Mouse (Mus musculus): Measurements from ENCODE around the gene Ctcf.

Ctcf gene

DNA sequence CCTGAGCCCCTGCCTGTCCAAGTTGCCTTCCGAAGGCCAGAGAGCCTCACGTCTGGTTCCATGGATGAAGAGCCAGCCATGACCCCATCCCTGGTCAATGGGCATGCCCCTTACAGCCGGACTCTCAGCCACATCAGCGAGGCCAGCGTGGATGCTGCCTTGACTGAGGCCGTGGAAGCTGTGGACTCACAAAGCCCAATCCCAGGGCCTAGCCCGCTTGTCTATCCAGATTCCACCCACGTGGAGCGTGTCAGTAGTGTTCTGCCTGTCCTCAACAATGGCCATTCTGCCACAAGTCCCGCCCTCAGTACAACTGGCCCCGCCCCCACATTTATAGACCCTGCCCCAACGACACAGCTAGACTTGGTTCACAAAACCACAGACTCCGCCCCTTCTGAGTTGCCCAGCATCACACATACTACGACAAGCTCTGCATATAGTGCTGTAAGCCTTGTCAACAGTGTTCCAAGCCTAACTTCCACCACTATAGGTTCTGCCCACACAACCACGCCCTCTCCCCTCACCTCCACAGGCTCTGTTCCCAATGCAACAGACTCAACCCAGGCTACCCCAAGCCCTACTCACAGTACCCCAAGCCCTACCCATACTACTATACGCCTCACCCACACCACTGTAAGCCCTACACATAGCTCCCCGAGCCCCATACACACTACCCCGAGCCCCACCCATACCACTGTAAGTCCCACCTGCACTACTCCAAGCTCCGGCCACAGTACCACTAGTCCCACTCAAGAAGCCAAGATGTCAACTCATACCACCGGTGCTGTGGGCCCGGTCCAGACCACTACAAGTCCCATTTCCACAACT lies 18.7 kb upstream of the Ctcf start:
- DNase-seq (ENCODE audit: low spot score): no peak

DNA sequence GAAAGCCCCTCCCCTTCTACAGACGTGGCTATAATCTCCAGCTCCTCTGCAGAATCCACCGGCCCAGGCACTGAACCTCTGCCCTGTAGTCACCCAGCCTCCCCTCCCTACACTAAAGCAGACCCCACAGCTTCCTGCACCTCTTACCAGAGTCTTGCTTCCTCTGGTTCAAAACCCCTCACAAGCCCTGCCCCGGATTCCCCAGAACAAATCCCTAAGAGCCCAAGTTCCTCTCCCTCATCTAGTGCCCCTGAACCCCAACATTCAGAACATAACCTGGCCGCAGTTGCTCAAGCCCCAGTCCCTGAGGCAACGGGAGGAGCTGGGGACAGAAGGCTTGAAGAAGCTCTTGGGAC lies 18.1 kb upstream of the Ctcf start:
- no peak for DNase-seq (ENCODE audit: low spot score)

DNA sequence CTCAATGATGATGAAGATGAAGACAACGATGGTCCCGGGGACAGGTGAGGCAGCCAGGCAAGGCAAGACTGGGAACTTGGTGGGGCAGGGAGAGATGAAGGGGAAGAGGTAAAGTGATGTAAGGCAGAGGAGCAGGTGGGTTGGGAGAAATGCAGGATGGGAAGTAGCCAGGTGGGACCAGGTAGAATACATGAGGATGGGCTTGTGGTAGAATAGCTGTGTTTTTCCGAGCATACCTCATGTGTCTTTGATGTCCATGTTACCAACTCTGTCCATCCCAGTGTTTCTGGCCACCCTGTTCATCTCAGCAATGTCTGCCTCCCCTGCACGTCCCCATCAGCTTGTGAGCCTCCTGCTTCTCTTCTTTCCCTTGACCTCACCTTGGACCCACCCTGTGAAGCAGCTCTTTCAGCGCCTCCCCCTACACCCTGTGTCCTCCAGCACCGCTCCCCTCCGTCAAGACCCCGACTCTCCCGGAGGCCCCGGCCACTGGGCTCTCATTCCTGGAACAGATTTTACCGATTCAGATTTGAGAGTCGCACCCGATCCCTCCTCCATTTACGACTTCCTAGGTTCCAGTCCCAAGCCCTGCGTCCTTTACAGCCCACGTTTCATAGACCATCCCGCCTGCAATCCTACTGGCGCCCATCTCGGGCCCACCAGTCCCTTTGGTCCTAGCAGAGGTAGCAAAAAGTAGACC lies 17.3 kb upstream of the Ctcf start:
- no peak for DNase-seq (ENCODE audit: low spot score)

DNA sequence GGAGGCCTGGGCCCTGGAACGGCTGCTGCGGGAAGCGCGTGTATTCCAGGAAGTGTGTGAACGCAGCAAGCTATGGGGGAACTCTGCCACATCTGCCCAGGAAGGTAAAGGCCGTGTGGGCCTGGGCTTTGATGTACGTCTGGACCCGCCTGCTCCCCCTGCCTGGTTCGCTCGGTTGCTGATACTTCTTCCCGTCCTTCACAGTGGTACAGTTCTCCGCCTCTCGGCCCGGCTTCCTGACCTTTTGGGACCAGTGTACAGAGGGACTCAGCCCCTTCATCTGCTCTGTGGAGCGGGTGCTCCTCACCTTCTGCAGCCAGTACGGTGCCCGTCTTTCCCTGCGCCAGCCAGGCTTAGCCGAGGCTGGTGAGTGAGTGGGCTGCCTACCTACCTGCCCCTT lies 16.2 kb upstream of the Ctcf start:
- DNase-seq (ENCODE audit: low spot score): no peak

DNA sequence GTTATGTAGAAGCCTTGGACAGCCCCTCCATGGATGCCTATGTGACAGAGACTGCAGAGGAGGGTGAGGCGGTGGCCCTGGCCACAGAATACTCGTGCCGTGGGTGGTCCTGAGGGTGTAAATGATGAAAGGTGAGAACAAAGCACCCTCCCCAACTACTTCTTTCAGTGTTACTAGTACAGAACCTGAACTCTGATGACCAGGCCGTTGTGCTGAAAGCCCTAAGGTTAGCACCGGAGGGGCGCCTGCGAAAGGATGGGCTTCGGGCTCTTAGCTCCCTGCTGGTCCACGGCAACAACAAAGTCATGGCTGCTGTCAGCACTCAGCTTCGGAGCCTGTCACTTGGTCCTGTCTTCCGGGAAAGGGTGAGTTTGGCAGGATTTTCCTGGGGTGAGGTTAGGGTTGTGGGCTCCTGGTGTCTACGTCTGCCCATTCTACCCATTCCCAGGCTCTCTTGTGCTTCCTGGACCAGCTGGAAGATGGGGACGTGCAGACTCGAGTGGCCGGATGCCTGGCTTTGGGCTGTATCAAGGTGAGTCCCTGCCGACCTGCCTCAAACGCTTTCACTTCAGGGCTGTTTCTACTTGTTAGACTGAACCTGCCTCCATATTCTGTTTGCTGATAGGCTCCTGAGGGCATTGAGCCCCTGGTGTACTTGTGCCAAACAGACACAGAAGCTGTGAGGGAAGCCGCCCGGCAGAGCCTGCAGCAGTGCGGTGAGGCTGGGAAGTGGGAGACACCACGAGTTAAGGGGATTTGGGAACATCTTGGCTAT lies 15.2 kb upstream of the Ctcf start:
- DNase-seq (ENCODE audit: low spot score): no peak

DNA sequence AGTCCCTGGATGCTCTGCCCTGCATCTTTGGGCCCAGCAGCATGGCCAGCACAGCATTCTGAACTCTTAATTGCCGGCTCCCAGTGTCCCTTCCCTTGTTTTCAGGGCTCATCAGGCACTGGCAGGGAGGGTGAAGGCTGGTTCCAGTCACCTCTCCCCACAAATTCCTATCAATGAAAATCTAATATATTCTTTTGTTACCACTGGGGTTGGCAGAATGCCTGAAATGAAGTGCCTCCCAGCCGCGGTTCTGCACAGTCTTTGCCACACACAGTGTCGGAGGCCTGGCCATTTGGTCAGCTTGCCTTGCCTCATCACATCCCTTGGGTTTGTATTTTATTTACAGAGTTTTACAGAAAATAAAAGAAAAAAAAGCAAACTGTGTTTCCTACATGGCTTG lies 14.5 kb upstream of the Ctcf start:
- DNase-seq (ENCODE audit: low spot score): no peak

DNA sequence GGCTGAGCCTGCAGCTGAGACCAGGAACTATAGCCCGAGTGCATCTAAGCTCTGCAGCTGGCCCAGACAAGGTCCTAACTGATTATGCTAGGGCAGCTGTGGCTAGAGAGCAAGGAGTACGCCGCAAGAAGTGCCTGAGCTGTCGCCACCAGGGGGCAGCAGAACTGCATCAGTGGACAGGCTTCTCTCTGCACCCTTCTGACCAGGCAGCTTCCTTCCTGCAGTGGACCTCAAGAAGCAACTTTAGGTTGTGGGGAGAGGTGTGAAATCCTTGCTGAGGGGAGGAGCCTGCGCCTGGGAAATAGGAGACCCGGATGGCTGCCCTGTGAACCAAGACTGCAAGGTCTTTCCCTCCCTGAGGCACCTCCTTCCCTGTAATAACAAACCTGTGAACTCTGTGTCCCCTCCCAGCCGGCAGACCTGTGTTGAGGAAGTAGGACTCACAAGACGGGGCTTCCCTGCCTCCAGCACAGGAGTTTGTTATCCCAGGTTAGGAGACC lies 13.9 kb upstream of the Ctcf start:
- DNase-seq (ENCODE audit: low spot score): peak; percentile 94

DNA sequence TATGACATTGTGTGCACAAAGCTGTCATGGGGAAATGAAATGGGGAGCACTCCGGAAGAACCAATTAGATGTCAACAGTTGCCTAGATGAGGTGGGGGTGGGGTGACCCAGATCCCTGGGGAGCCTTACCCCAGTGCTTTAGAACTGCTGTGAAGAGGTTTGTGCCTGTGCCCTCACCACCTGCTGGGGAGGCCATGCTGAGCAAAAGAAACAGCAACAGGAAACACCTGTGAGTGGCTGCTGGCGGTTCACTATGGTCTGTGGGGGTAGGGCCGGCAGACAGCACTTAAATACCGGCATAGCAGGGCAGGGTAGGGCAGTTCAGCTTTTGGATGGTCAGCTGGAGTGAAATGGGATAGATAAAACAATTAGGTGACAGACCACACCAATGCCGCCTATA lies 13.2 kb upstream of the Ctcf start:
- no peak for DNase-seq (ENCODE audit: low spot score)

DNA sequence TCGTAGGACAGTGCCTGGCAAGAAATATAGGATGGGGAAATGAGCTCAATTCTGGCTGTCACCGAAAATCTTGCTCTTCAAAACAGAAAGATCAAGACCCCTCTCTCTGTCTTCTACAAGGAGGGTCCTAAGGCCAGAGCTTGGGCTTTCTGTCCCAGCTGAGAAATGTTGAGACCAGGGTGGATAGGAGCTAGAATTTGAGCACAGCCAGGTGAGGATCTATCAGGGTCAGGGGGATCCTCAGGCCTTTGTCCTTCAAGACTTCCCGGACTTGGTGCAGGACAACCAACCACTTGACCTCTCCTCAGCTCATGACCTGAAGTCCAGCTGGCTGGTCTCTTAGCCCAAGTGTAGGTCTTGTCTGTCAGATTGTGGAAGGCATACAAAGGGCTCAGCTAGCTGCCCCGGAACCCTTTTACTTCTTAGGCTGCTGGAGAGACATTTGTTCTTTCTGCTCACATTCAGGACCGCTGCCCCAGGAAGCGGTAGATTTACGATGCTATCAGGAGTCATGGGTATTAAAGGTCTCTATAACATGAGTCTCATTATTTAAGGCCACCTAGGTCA lies 12.6 kb upstream of the Ctcf start:
- no peak for DNase-seq (ENCODE audit: low spot score)

DNA sequence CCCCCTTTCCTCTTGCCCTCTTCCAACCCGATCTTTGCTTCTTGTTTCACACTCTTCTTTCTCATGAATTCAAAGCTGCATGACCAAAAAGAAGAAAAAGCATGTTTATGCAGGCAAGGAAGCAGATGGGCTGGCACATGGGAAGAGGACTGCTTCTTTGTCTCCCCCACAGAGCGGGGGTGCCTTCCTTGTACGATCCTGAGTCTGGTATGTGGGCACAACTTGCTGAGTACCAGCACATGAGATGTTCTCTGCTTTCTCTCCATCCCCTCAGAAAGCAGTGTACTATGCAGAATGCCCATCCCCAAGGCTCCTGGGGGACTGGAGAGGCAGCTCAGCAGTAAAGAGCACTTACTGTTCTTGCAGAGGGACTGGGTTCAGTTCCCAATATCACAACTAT lies 12.0 kb upstream of the Ctcf start:
- DNase-seq (ENCODE audit: low spot score): no peak

DNA sequence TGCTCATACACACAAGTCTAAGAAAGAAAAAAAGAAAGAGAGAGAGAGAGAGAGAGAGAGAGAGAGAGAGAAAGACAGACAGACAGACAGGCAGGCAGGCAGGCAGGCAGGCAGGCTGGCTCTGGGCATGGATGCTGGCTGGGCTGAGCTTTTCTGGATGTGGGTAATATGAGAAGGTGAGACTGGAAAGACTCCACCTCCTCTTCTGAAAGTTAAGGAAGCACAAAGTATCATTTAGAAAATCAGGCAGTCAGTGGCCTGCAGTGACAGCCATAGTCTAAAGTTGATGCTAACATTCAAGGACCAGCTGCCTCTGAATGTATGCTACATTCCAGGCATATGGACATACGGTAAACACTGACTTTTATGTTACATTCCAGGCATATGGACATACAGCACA lies 11.5 kb upstream of the Ctcf start:
- no peak for DNase-seq (ENCODE audit: low spot score)

DNA sequence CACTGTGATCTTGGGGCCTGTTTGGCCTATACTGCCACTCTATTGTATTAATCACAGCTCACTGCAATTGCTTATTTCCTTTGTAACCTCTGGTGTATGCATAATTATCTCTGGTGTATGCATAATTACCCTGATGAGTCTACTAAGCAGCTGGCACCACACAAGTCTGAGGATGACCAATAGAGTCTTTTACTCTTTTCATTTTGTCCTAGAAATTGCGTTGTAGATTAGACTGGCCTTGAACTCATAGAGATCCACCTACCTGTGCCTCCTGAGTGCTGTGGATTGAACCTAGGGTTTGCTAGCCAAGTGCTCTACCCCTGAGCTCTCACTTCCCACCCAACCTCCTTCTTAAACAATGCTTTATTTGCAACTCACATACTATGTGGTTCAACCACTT lies 10.3 kb upstream of the Ctcf start:
- no peak for DNase-seq (ENCODE audit: low spot score)

DNA sequence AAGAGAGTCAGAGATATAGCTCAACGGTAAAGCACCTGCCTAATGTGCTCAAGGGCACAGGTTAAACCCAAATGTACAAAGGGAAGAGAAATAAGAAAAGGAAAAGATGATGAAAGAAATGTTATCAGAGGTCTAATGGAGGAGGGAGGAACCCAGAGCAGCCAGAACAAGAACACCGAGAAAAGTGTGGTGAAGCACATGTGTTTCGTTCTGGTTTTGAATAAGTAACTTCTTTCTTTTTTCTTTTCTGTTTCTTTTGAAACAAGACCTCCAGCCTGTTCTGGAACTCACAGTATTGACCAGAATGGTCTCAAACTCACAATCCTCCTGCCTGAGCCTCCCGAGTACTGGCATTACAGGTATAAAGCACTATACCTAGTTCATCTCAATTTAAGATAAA lies 7.0 kb upstream of the Ctcf start:
- DNase-seq (ENCODE audit: low spot score): no peak

DNA sequence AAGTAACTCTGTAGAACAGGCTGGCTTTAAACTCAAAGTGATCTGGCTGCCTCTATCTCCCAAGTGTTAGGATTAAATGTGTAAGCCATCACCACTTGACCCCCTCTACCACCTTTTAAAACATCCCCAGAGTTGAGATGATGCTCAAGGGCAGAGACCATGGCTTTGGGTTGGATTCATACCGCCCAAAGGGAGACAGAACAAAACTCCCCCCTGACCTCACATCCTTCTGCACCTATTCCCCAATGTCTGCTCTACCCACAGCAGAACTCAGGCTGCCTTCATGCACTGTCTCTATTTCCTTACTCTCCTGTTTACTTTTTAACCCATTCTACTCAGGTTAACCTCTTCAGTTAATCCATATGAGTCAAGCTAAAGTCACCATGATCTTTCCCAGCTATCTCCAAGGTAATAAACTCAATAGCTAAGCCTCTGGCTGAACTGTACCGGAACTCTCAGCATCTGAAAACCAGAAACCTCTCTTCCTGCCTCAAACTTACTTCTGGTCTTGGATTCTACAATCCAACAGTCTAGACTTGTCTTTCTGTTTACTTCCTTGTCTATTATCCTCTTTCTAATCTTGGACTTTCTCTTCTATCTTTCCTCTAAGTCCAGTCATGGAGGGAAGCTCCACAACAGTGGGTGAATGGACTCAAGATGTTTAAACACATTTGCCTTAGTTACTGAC lies 1.5 kb upstream of the Ctcf start:
- DNase-seq (ENCODE audit: low spot score): no peak

DNA sequence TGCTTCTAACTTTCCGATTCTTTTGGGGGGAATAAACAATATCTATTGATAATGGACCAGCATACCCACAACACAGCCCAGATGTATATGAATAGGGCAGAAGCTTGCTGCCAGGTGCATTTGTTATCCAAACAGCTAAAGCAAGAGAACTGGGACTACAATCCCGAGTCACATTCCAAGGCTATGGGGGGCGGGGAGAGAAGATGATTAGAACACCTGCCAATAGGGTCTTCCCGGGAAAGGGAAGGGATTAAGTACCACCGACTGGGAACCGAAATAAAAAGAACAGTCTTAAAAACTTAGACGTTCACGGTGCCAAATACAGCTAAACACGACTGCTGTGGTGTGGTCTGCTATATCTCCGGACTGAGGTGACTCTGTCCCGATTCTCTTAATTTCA lies 887 bp upstream of the Ctcf start:
- no peak for DNase-seq (ENCODE audit: low spot score)

DNA sequence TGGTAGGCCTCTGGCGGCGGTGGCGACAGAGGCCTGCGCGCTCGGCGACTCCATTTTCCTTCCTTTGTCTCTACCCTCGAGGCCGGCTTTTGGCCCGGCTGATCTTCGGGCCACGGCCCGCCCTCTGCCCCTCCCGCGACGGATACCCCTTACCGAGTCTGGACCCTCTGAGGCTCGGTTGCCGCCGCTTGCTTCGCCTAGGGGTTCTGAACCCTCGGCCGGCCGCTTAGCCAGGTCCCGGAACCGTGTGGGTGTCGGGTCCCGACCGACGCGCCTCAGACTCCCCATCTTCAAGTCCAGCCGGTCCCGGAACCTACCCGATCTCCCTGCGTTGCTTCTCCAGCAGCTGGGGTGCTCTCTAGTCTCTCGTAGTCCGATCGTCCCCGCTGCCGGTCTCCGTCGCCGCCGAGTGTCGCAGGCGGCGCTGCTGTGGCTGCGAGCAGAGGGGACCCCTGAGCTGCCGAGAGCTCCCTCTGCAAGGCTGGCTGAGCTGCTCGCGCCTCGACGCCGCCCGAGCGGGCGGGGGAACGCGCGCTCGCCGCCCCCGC lies 669 bp downstream of the Ctcf start, which contains the start of gene Agrp:
Gene Agrp (minus strand): TSS at position 431 of the 548 bp plus-strand sequence.
- peak; percentile 25 for DNase-seq (ENCODE audit: low spot score)

DNA sequence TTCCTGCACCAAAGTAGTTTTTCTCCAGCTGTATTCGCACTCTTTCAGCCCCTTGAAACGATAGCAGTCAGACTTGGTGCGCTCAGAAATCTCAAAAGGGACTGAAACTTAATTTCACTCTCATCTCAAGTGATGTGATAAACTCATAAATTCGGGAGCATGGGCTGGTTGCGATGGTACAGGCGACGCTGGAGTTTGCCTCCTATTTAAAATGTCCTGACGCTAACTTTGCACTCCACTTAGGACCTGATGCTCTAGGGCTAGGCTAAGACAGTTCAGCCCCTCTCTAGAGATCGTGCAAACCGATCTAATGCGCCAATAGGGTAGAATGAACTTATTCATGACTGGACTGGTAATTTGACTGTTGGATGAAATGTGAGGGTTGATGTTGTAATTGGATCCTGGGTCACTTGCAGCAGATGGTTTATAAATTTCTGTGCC lies 1.3 kb downstream of the Ctcf start:
- no peak for DNase-seq (ENCODE audit: low spot score)

DNA sequence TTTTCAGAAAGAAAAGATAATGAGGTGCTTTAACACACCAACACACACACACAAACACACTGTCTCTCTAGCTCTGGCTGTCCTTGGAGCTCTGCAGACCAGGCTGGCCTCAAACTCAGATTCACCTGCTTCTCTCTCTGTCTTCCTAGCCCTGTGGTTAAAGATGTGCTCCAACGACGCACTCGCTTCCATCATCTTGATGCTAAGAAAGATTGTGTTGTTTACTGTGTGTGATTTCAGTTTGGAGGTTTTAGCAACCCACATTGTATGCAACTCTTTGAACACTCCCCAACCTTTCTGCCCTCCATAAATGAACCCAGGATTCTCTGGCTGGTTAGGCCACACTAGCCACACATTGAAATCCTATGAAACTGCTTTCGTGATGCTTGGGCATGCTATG lies 2.1 kb downstream of the Ctcf start:
- DNase-seq (ENCODE audit: low spot score): no peak

DNA sequence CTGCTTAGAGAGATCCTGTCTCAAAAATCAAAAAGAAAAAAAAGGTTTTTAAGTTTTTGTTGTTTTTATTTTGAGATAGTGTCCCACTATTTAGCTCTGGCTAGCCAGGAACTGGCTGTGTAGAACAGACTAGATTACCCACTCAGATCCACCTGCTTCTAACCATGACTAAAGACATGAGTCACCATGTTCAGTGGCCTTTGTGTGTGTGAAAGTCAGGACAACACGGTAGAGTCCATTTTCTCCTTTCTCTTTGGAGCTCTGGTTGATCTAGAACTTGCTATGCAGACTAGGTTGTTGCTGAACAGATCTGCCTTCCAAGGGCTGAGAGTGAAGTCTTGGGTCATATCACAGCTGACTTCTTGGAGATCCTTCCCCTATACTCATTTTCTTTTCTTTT lies 3.5 kb downstream of the Ctcf start:
- no peak for DNase-seq (ENCODE audit: low spot score)

DNA sequence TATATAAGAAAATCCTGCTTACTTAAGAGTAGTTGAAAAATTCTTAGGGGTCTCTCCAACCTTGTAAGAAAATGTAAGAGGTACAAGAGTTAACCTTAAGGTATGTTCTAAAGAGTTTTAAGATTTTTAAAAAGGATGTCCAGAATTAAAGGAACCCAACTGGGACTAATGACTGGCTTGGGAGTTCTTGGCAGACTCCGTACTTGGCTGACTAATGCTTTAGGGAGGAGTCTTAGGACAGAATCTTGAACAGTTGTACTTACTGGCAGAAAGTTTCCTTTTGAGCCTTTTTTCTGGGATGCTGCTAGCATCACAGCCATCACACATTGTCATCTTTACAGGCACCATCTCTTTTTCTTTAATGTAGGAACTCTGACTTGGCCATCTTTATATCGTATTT lies 4.1 kb downstream of the Ctcf start:
- no peak for DNase-seq (ENCODE audit: low spot score)

DNA sequence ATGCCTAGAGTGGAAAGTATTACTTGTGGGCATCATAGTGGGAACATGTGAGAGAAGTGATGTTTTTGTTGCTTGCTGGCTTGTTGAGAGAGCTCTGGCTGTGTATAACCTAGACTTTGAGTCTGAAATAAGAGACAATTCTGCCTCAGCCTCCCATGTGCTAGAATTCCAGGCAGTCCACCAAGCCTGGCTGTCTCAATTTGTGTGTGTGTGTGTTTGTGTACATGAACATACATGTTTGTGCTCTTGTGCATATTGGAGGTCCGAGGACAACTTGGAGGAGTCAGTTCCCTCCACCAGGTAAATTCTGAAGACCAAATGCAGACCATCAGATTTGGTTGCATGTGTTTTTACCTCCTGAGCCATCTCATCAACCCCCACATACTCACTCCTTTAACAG lies 8.8 kb downstream of the Ctcf start:
- DNase-seq (ENCODE audit: low spot score): no peak

DNA sequence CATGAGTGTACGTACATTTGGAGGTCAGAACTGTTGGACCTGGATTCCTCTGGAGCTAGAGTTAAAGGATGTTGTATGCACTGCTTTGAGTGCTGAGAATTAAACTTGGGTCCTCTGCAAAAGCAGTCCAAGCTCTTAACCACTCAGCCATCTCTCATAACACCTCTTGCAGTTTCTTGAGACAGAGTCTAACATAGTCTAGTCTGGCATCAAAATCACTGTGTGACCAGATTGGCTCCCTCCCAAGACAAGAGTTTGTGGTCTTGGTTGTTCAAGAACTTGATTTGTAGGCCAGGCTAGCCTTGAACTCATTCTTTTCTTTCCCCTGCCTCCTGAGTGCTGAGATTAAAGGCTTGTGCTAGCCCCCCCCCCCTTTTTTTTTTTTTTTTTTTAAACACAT lies 12.6 kb downstream of the Ctcf start:
- DNase-seq (ENCODE audit: low spot score): no peak

Measured in urinary bladder, postnatal 25 days (tissue).